Mouse (Mus musculus) E14TG2a.4 (cell line): ENCODE results near the gene Rab12.
A peak's percentile ranks its signal among the peaks of the same experiment; 100 is the strongest.

Experiments used
- H3K27me3 ChIP-seq: 2 replicates; pipeline ENCODE4 v1.6.1; 2014; ENCODE audit warnings: low read length, control low read depth; ENCODE audit not compliant: insufficient read depth
- H3K36me3 ChIP-seq: 2 replicates; pipeline ENCODE4 v1.6.1; 2014; ENCODE audit warnings: low read length, control low read depth; ENCODE audit not compliant: insufficient read depth
- H3K4me1 ChIP-seq: replicated peaks from 2 replicates; pipeline ENCODE4 v1.6.1; 2014; ENCODE audit warnings: low read depth, low read length, control low read depth
- H3K4me3 ChIP-seq: replicated peaks from 2 replicates; pipeline ENCODE4 v1.5.1; 2014; ENCODE audit warnings: mild to moderate bottlenecking, low read length
- H3K9me3 ChIP-seq: 2 replicates; pipeline ENCODE4 v1.6.1; 2014; ENCODE audit warnings: low read length, control low read depth
- CTCF ChIP-seq: conservative IDR thresholded peaks from 2 replicates; pipeline ENCODE4 v1.5.1; 2014; ENCODE audit warnings: low read length
- NANOG ChIP-seq: IDR thresholded peaks from 2 replicates; pipeline ENCODE4 v1.6.1; 2014; ENCODE audit warnings: borderline replicate concordance, low read length, mixed read lengths
- POU5F1 ChIP-seq: IDR thresholded peaks from 2 replicates; pipeline ENCODE4 v1.6.1; 2014; ENCODE audit warnings: low read length, borderline replicate concordance

The Rab12 gene

GRCm38 (mm10) chr17:66507049-66507954 lies 12.2 kb downstream of the Rab12 start:
- no peaks in the 10 kb centered on the region for H3K9me3 ChIP-seq
- TF ChIP-seq NANOG = peak; percentile 64
- no peak for TF ChIP-seq POU5F1
- TF ChIP-seq CTCF = no peak
- peaks cover 68% of the 10 kb centered on the region for H3K4me1 ChIP-seq
- no peaks in the 10 kb centered on the region for H3K27me3 ChIP-seq
- peaks cover 56% of the 10 kb centered on the region for H3K36me3 ChIP-seq
- H3K4me3 ChIP-seq = no peak overlapping the region

GRCm38 (mm10) chr17:66504964-66505363 lies 14.6 kb downstream of the Rab12 start:
- TF ChIP-seq CTCF = no peak
- TF ChIP-seq NANOG = no peak
- TF ChIP-seq POU5F1 = no peak
- Histone ChIP-seq H3K36me3 (peaks cover 63% of the 10 kb centered on the region), H3K9me3 (no peaks in the 10 kb centered on the region), H3K27me3 (no peaks in the 10 kb centered on the region), H3K4me3 (no peak overlapping the region), H3K4me1 (peaks cover 48% of the 10 kb centered on the region)

- TF ChIP-seq CTCF = no peak
- no peak for TF ChIP-seq NANOG
- no peak for TF ChIP-seq POU5F1
- Histone ChIP-seq H3K9me3 (no peaks in the 10 kb centered on the region), H3K4me1 (peaks cover 48% of the 10 kb centered on the region), H3K36me3 (peaks cover 70% of the 10 kb centered on the region), H3K27me3 (no peaks in the 10 kb centered on the region), H3K4me3 (no peak overlapping the region)
Observed at GRCm38 (mm10) chr17:66504248-66504647, 15.3 kb downstream of the Rab12 start.

GRCm38 (mm10) chr17:66503466-66503865 lies 16.1 kb downstream of the Rab12 start:
- H3K27me3 ChIP-seq = no peaks in the 10 kb centered on the region
- H3K36me3 ChIP-seq = peaks cover 70% of the 10 kb centered on the region
- H3K4me1 ChIP-seq = peaks cover 47% of the 10 kb centered on the region
- H3K4me3 ChIP-seq = no peak overlapping the region
- TF ChIP-seq POU5F1 = no peak
- no peak for TF ChIP-seq NANOG
- no peak for TF ChIP-seq CTCF
- no peaks in the 10 kb centered on the region for H3K9me3 ChIP-seq

GRCm38 (mm10) chr17:66502865-66503264 lies 16.7 kb downstream of the Rab12 start:
- TF ChIP-seq NANOG (no peak), POU5F1 (no peak), CTCF (no peak)
- Histone ChIP-seq H3K36me3 (peaks cover 72% of the 10 kb centered on the region), H3K4me3 (no peak overlapping the region), H3K9me3 (no peaks in the 10 kb centered on the region), H3K4me1 (peaks cover 46% of the 10 kb centered on the region), H3K27me3 (no peaks in the 10 kb centered on the region)

- Histone ChIP-seq H3K4me3 (no peak overlapping the region), H3K36me3 (peaks cover 88% of the 10 kb centered on the region), H3K9me3 (no peaks in the 10 kb centered on the region), H3K4me1 (peaks cover 27% of the 10 kb centered on the region), H3K27me3 (no peaks in the 10 kb centered on the region)
- no peak for TF ChIP-seq POU5F1
- TF ChIP-seq CTCF = no peak
- no peak for TF ChIP-seq NANOG
Observed at GRCm38 (mm10) chr17:66498598-66498997, 20.9 kb downstream of the Rab12 start.

- no peaks in the 10 kb centered on the region for H3K9me3 ChIP-seq
Observed at GRCm38 (mm10) chr17:66496589-66496988, 22.9 kb downstream of the Rab12 start.

GRCm38 (mm10) chr17:66490022-66490601 lies 29.4 kb downstream of the Rab12 start:
- no peak for TF ChIP-seq POU5F1
- TF ChIP-seq CTCF = peak; percentile 96
- no peak for TF ChIP-seq NANOG
- Histone ChIP-seq H3K27me3 (no peaks in the 10 kb centered on the region), H3K9me3 (no peaks in the 10 kb centered on the region), H3K4me1 (peaks cover 42% of the 10 kb centered on the region), H3K4me3 (no peak overlapping the region), H3K36me3 (peaks cover 13% of the 10 kb centered on the region)

More at GRCm38 (mm10) chr17:66496589-66496988, 22.9 kb downstream of the Rab12 start:
- Histone ChIP-seq H3K36me3 (peaks cover 74% of the 10 kb centered on the region), H3K4me3 (no peak overlapping the region), H3K27me3 (no peaks in the 10 kb centered on the region), H3K4me1 (peaks cover 33% of the 10 kb centered on the region)
- no peak for TF ChIP-seq CTCF
- TF ChIP-seq NANOG = no peak
- TF ChIP-seq POU5F1 = no peak
